Mouse (Mus musculus) midbrain, embryonic 14.5 days (tissue): ENCODE data around the gene Rnf208. TPM values are rescaled to one million over a fixed set of nuclear protein-coding genes. Genes with fewer than 3 reads are reported as not detected.

Experiments
- ATAC-seq: fragments of 200-750 bp; cut with Nextera tagmentation; 2 replicates; pipeline ENCODE4 v1.8.0; 2017; ENCODE audit warnings: moderate number of reproducible peaks, moderate library complexity; ENCODE audit not compliant: low FRiP score, low TSS enrichment
- DNase-seq: peaks from one replicate; pipeline ENCODE4 v3.0.0-alpha.2; 2015
- H3K27ac ChIP-seq: fragments of 300-500 bp; sonication (generic); replicated peaks from 2 replicates; pipeline ENCODE4 v1.5.1; 2014; ENCODE audit warnings: mild to moderate bottlenecking, low read depth, low read length, moderate library complexity
- H3K27me3 ChIP-seq: fragments of 300-500 bp; sonication (generic); 2 replicates; pipeline ENCODE4 v1.6.1; 2014; ENCODE audit warnings: low read length, control low read depth, mixed read lengths; ENCODE audit not compliant: control insufficient read depth, insufficient read depth
- H3K36me3 ChIP-seq: fragments of 300-500 bp; sonication (generic); 2 replicates; pipeline ENCODE4 v1.6.1; 2014; ENCODE audit warnings: low read length, control low read depth; ENCODE audit not compliant: control insufficient read depth, insufficient read depth
- H3K4me1 ChIP-seq: fragments of 300-500 bp; sonication (generic); 2 replicates; pipeline ENCODE4 v1.6.1; 2014; ENCODE audit warnings: mild to moderate bottlenecking, antibody characterized with exemption, low read length, control low read depth; ENCODE audit not compliant: control insufficient read depth, insufficient read depth
- H3K4me2 ChIP-seq: fragments of 300-500 bp; sonication (generic); 2 replicates; pipeline ENCODE4 v1.6.1; 2014; ENCODE audit warnings: mild to moderate bottlenecking, low read length, moderate library complexity
- H3K4me3 ChIP-seq: fragments of 300-500 bp; sonication (generic); replicated peaks from 2 replicates; pipeline ENCODE4 v1.5.1; 2014; ENCODE audit warnings: low read depth, low read length
- H3K9ac ChIP-seq: fragments of 300-500 bp; sonication (generic); replicated peaks from 2 replicates; pipeline ENCODE4 v1.6.1; 2014; ENCODE audit warnings: mild to moderate bottlenecking, low read length, moderate library complexity
- H3K9me3 ChIP-seq: fragments of 300-500 bp; sonication (generic); 2 replicates; pipeline ENCODE4 v1.6.1; 2016; ENCODE audit warnings: low read length, control low read depth, mixed read lengths; ENCODE audit not compliant: control insufficient read depth
- WGBS: fragments of 180-500 bp; shearing (Covaris S2); extraction: QIAGEN DNeasy Blood & Tissue Kit; methylation state at CpG from one replicate; pipeline ENCODE4 v1.1.7; 2014; 5-methylcytosine and 5-hydroxymethylcytosine counted together
- polyA plus RNA-seq: library from polyadenylated mRNA; unstranded; fragments of >200 nt; fragmentation: Nextera tagmentation; extraction: Ambion mirVana; gene quantifications from 2 replicates; pipeline ENCODE4 v1.2.1, GENCODE M21; 2014

Rnf208 gene
- polyA plus RNA-seq, 1 experiment from 2014 or later = 138 TPM

- ATAC-seq = no peak
- Histone ChIP-seq H3K27ac (no peak within 1 kb of the TSS), H3K27me3 (no peaks in the 10 kb centered on the region), H3K9ac (no peak within 1 kb of the TSS), H3K4me2 (no peak within 1 kb of the TSS), H3K4me3 (no peak within 1 kb of the TSS), H3K4me1 (peaks cover 3% of the 10 kb centered on the region), H3K36me3 (peaks cover 6% of the 10 kb centered on the region), H3K9me3 (no peaks in the 10 kb centered on the region)
- DNase-seq = no peak
These were observed 23.6 kb upstream of the Rnf208 start, which contains the start of gene Fam166a for GRCm38 (mm10) chr2:25218445-25218844. Gene Fam166a (plus strand): TSS chr2:25218745.

GRCm38 (mm10) chr2:25221331-25221772 lies 20.7 kb upstream of the Rnf208 start:
- peaks cover 15% of the 10 kb centered on the region for H3K4me1 ChIP-seq
- 74% methylated on average over 5 of the region's 5 CpGs for WGBS
- H3K9ac ChIP-seq = no peak overlapping the region
- no peak for ATAC-seq
- DNase-seq = no peak
- H3K27ac ChIP-seq = no peak overlapping the region
- H3K36me3 ChIP-seq = peaks cover 6% of the 10 kb centered on the region
- no peaks in the 10 kb centered on the region for H3K27me3 ChIP-seq
- no peaks in the 10 kb centered on the region for H3K9me3 ChIP-seq
- no peak overlapping the region for H3K4me3 ChIP-seq
- H3K4me2 ChIP-seq = no peak overlapping the region

GRCm38 (mm10) chr2:25223681-25224491 lies 18.2 kb upstream of the Rnf208 start:
- peaks cover 6% of the 10 kb centered on the region for H3K36me3 ChIP-seq
- no peaks in the 10 kb centered on the region for H3K9me3 ChIP-seq
- ATAC-seq (peak; percentile 22), DNase-seq (no peak)
- peak overlapping the region; percentile 90 for H3K4me2 ChIP-seq
- peak overlapping the region; percentile 89 for H3K27ac ChIP-seq
- H3K27me3 ChIP-seq = no peaks in the 10 kb centered on the region
- peak overlapping the region; percentile 80 for H3K9ac ChIP-seq
- H3K4me3 ChIP-seq = peak overlapping the region; percentile 84
- 2% methylated on average over 52 of the region's 53 CpGs for WGBS
- H3K4me1 ChIP-seq = peaks cover 15% of the 10 kb centered on the region

DNA sequence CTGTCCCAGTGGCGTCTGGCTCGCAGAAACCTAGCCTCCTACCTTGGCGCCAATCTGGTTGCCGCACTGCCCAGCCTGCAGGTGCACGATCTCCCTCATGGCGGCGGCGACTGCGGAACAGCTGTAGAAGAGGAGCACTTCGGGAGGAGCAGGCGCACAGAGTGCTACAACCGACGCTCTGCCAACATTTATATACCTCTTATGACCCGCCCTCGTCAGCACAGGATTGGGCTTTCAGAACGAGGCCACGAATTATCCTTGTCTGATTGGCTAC lies 17.6 kb upstream of the Rnf208 start, which contains the start of gene Tubb4b:
Gene Tubb4b (minus strand): TSS at position 211 of the 274 bp plus-strand sequence.
- H3K4me2 ChIP-seq = peak within 1 kb of the TSS; percentile 90
- H3K4me1 ChIP-seq = peaks cover 15% of the 10 kb centered on the region
- peak within 1 kb of the TSS; percentile 80 for H3K9ac ChIP-seq
- WGBS = 0% methylated on average over 17 of the region's 17 CpGs
- H3K36me3 ChIP-seq = peaks cover 6% of the 10 kb centered on the region
- DNase-seq (no peak), ATAC-seq (no peak)
- no peaks in the 10 kb centered on the region for H3K9me3 ChIP-seq
- H3K27ac ChIP-seq = peak within 1 kb of the TSS; percentile 99
- no peaks in the 10 kb centered on the region for H3K27me3 ChIP-seq
- peak within 1 kb of the TSS; percentile 84 for H3K4me3 ChIP-seq

GRCm38 (mm10) chr2:25224766-25225752 lies 17.0 kb upstream of the Rnf208 start:
- H3K4me3 ChIP-seq = peak overlapping the region; percentile 84
- peaks cover 15% of the 10 kb centered on the region for H3K4me1 ChIP-seq
- peak; percentile 97 for ATAC-seq
- H3K27ac ChIP-seq = peak overlapping the region; percentile 99
- WGBS = 2% methylated on average over 41 of the region's 41 CpGs
- H3K9me3 ChIP-seq = no peaks in the 10 kb centered on the region
- no peaks in the 10 kb centered on the region for H3K27me3 ChIP-seq
- H3K36me3 ChIP-seq = peaks cover 6% of the 10 kb centered on the region
- peak overlapping the region; percentile 62 for H3K9ac ChIP-seq
- peak; percentile 100 for DNase-seq
- H3K4me2 ChIP-seq = peak overlapping the region; percentile 56

DNA sequence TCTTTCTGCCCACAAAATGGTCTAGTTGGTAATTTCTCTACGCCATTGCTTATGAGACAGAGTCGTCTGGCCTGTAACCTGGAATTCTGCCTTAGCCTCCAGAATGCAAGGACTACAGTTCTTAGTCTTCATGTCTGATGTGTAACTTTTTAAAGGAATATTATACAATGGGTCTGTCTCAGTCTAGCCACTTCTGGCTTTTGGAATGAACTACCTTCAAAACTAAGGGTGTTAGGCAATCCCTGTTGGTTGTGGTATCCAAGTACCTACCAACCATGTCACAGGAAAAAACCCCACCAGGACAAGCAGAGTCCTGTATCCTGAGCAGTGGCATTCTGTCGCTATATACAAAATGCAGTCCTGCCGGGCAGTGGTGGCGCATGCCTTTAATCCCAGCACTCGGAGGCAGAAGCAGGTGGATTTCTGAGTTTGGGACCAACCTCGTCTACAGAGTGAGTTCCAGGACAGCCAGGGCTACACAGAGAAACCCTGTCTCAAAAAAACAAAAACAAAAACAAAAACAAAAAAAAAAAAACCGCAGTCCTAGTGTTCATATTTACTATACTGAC lies 16.2 kb upstream of the Rnf208 start:
- H3K4me3 ChIP-seq = no peak overlapping the region; the same call in 1 of the 2 replicates
- no peaks in the 10 kb centered on the region for H3K27me3 ChIP-seq
- 71% methylated on average over 8 of the region's 8 CpGs for WGBS

GRCm38 (mm10) chr2:25226864-25227263 lies 15.2 kb upstream of the Rnf208 start:
- Histone ChIP-seq H3K4me2 (no peak overlapping the region), H3K4me1 (peaks cover 15% of the 10 kb centered on the region), H3K9me3 (no peaks in the 10 kb centered on the region), H3K27ac (no peak overlapping the region), H3K27me3 (no peaks in the 10 kb centered on the region), H3K4me3 (no peak overlapping the region), H3K36me3 (peaks cover 2% of the 10 kb centered on the region), H3K9ac (no peak overlapping the region)
- no peak for DNase-seq
- no peak for ATAC-seq
- WGBS = 81% methylated on average over 5 of the region's 5 CpGs

More for the DNA sequence above, 16.2 kb upstream of the Rnf208 start:
- no peak for DNase-seq
- ATAC-seq = no peak
- H3K4me2 ChIP-seq = peak overlapping the region; percentile 56
- peak overlapping the region; percentile 99 for H3K27ac ChIP-seq
- H3K9me3 ChIP-seq = no peaks in the 10 kb centered on the region
- H3K36me3 ChIP-seq = peaks cover 6% of the 10 kb centered on the region
- peaks cover 15% of the 10 kb centered on the region for H3K4me1 ChIP-seq
- H3K9ac ChIP-seq = no peak overlapping the region

DNA sequence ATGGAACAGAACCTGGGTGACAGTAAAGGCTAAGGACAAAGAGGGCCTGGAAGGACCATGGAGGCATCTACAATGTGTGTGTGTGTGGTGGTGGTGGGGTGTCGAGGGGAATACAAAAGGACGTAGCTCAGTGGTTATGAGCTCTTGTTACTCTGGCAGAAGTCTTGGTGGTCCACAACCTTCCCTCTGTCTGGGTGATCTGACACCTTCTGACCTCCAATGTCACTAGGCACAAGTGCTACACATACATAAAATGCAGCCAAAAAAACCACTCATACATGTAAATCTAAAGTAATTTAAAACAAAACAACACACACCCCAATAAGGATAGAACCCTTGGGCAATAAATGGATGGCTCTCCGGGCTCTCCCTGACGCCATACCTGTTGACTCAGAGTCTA lies 14.6 kb upstream of the Rnf208 start:
- DNase-seq = no peak
- Histone ChIP-seq H3K27ac (no peak overlapping the region), H3K9me3 (no peaks in the 10 kb centered on the region), H3K4me1 (peaks cover 15% of the 10 kb centered on the region), H3K9ac (no peak overlapping the region), H3K4me3 (no peak overlapping the region), H3K27me3 (no peaks in the 10 kb centered on the region), H3K4me2 (no peak overlapping the region), H3K36me3 (no peaks in the 10 kb centered on the region)
- WGBS = 88% methylated on average over 4 of the region's 4 CpGs
- ATAC-seq = no peak
